Mouse (Mus musculus): ENCODE measurements at regions not wholly inside any gene's neighbourhood (a gene's known extent, or its start where the extent isn't known, plus 50 kb on each side); places are given as distances from the start of the nearest gene placed in this dataset.

GRCm38 (mm10) chr7:95460889-95461288 is 710.2 kb upstream of the Tenm4 start:
- intact Hi-C loops (cut with DNase I) = no loop called here
- DNase-seq (ENCODE audit: low spot score in 2 of 2) = no peak

- intact Hi-C loops (cut with DNase I) = no loop called here
- DNase-seq (ENCODE audit: low spot score in 2 of 2) = no peak
Measured at GRCm38 (mm10) chr7:95465506-95465905, 705.5 kb upstream of the Tenm4 start.

- no peak for DNase-seq (ENCODE audit: low spot score in 2 of 2)
- intact Hi-C loops (cut with DNase I) = no loop called here
Measured at GRCm38 (mm10) chr7:95467028-95467427, 704.0 kb upstream of the Tenm4 start.

GRCm38 (mm10) chr7:95473892-95474291 is 697.2 kb upstream of the Tenm4 start:
- DNase-seq (ENCODE audit: low spot score in 2 of 2) = no peak
- intact Hi-C loops (cut with DNase I) = no loop called here

GRCm38 (mm10) chr7:95480121-95480726 is 690.8 kb upstream of the Tenm4 start:
- intact Hi-C loops (cut with DNase I) = loop anchor here (10.0 kb wide), 1 partner anchor 375 kb away; no protein-coding TSS in a partner anchor
- DNase-seq (ENCODE audit: low spot score in 2 of 2) = no peak

GRCm38 (mm10) chr7:95489666-95490065 is 681.4 kb upstream of the Tenm4 start:
- peak; percentile 11 to 26 for DNase-seq (ENCODE audit: low spot score in 2 of 2)
- intact Hi-C loops (cut with DNase I) = loop anchor here (10.0 kb wide), 2 partner anchors 365 to 1425 kb away; no protein-coding TSS in a partner anchor

- intact Hi-C loops (cut with DNase I) = loop anchor here (10.0 kb wide), 1 partner anchor 1420 kb away; no protein-coding TSS in a partner anchor
- no peak for DNase-seq (ENCODE audit: low spot score in 2 of 2)
Measured at GRCm38 (mm10) chr7:95494793-95495192, 676.3 kb upstream of the Tenm4 start.

GRCm38 (mm10) chr7:95502959-95503358 is 668.1 kb upstream of the Tenm4 start:
- DNase-seq (ENCODE audit: low spot score in 2 of 2) = no peak
- intact Hi-C loops (cut with DNase I) = no loop called here

- DNase-seq (ENCODE audit: low spot score in 2 of 2) = no peak
Measured at GRCm38 (mm10) chr7:95547256-95547655, 623.8 kb upstream of the Tenm4 start.

GRCm38 (mm10) chr7:95550099-95550498 is 620.9 kb upstream of the Tenm4 start:
- DNase-seq (ENCODE audit: low spot score in 2 of 2) = no peak
- intact Hi-C loops (cut with DNase I) = no loop called here

More at GRCm38 (mm10) chr7:95547256-95547655, 623.8 kb upstream of the Tenm4 start:
- intact Hi-C loops (cut with DNase I) = no loop called here

GRCm38 (mm10) chr7:95551798-95552387 is 619.2 kb upstream of the Tenm4 start:
- DNase-seq (ENCODE audit: low spot score in 2 of 2) = no peak
- intact Hi-C loops (cut with DNase I) = no loop called here

- intact Hi-C loops (cut with DNase I) = no loop called here
- no peak for DNase-seq (ENCODE audit: low spot score in 2 of 2)
Measured at GRCm38 (mm10) chr7:95558589-95558988, 612.5 kb upstream of the Tenm4 start.

- DNase-seq (ENCODE audit: low spot score in 2 of 2) = no peak
- intact Hi-C loops (cut with DNase I) = no loop called here
Measured at GRCm38 (mm10) chr7:95578633-95579032, 592.4 kb upstream of the Tenm4 start.

- DNase-seq (ENCODE audit: low spot score in 2 of 2) = no peak
- intact Hi-C loops (cut with DNase I) = no loop called here
Measured at GRCm38 (mm10) chr7:95581325-95581724, 589.7 kb upstream of the Tenm4 start.

GRCm38 (mm10) chr7:95598339-95598738 is 572.7 kb upstream of the Tenm4 start:
- intact Hi-C loops (cut with DNase I) = no loop called here
- no peak for DNase-seq (ENCODE audit: low spot score in 2 of 2)

- no peak for DNase-seq (ENCODE audit: low spot score in 2 of 2)
- intact Hi-C loops (cut with DNase I) = no loop called here
Measured at GRCm38 (mm10) chr7:95613736-95614135, 557.3 kb upstream of the Tenm4 start.

- intact Hi-C loops (cut with DNase I) = no loop called here
- peak; percentile 49 to 56 for DNase-seq (ENCODE audit: low spot score in 2 of 2)
Measured at GRCm38 (mm10) chr7:95617370-95617769, 553.7 kb upstream of the Tenm4 start.

GRCm38 (mm10) chr7:95618170-95618569 is 552.9 kb upstream of the Tenm4 start:
- no peak for DNase-seq (ENCODE audit: low spot score in 2 of 2)
- intact Hi-C loops (cut with DNase I) = no loop called here

GRCm38 (mm10) chr7:95620079-95620478 is 551.0 kb upstream of the Tenm4 start:
- DNase-seq (ENCODE audit: low spot score in 2 of 2) = no peak
- intact Hi-C loops (cut with DNase I) = no loop called here

GRCm38 (mm10) chr7:95640683-95641082 is 530.4 kb upstream of the Tenm4 start:
- intact Hi-C loops (cut with DNase I) = no loop called here
- DNase-seq (ENCODE audit: low spot score in 2 of 2) = no peak

GRCm38 (mm10) chr7:95674319-95674718 is 496.7 kb upstream of the Tenm4 start:
- no peak for DNase-seq (ENCODE audit: low spot score in 2 of 2)
- intact Hi-C loops (cut with DNase I) = no loop called here

Measured in left cerebral cortex, postnatal 36 days (tissue).